Mouse (Mus musculus) liver, embryonic 11.5 days (tissue): ENCODE results near the gene Me1. TPM values are rescaled to one million over a fixed set of nuclear protein-coding genes. Genes with fewer than 3 reads are reported as not detected.

Source experiments
- ATAC-seq: fragments of 200-750 bp; cut with Nextera tagmentation; replicated peaks from 2 replicates; pipeline ENCODE4 v1.8.0; 2017; ENCODE audit warnings: moderate number of reproducible peaks, mild to moderate bottlenecking, moderate TSS enrichment, moderate library complexity; ENCODE audit not compliant: low FRiP score
- DNase-seq: peaks from one replicate; pipeline ENCODE4 v3.0.0-alpha.2; 2017; ENCODE audit warnings: low spot score
- H3K27ac ChIP-seq: fragments of 300-500 bp; sonication (generic); 2 replicates; pipeline ENCODE4 v1.5.1; 2014; ENCODE audit warnings: mild to moderate bottlenecking, low read depth, low read length, control low read depth
- H3K27me3 ChIP-seq: fragments of 300-500 bp; sonication (generic); replicated peaks from 2 replicates; pipeline ENCODE4 v1.6.1; 2014; ENCODE audit warnings: low read length, mixed read lengths; ENCODE audit not compliant: control insufficient read depth, insufficient read depth
- H3K36me3 ChIP-seq: fragments of 300-500 bp; sonication (generic); 2 replicates; pipeline ENCODE4 v1.6.1; 2014; ENCODE audit warnings: mild to moderate bottlenecking, low read length, moderate library complexity, mixed read lengths; ENCODE audit not compliant: control insufficient read depth, insufficient read depth
- H3K4me1 ChIP-seq: fragments of 300-500 bp; sonication (generic); replicated peaks from 2 replicates; pipeline ENCODE4 v1.6.1; 2014; ENCODE audit warnings: low read length, mixed read lengths; ENCODE audit not compliant: control insufficient read depth, insufficient read depth
- H3K4me2 ChIP-seq: fragments of 300-500 bp; sonication (generic); 2 replicates; pipeline ENCODE4 v1.6.1; 2014; ENCODE audit warnings: mild to moderate bottlenecking, control low read depth, moderate library complexity
- H3K4me3 ChIP-seq: fragments of 300-500 bp; sonication (generic); 2 replicates; pipeline ENCODE4 v1.5.1; 2014; ENCODE audit warnings: low read depth, low read length, control low read depth
- H3K9ac ChIP-seq: fragments of 300-500 bp; sonication (generic); 2 replicates; pipeline ENCODE4 v1.6.1; 2014; ENCODE audit warnings: low read depth, low read length, control low read depth
- H3K9me3 ChIP-seq: fragments of 300-500 bp; sonication (generic); 2 replicates; pipeline ENCODE4 v1.6.1; 2016; ENCODE audit warnings: low read length, inconsistent platforms, mixed read lengths; ENCODE audit not compliant: control insufficient read depth
- WGBS: fragments of 180-500 bp; shearing (Covaris S2); extraction: QIAGEN DNeasy Blood & Tissue Kit; methylation state at CpG from one replicate; pipeline ENCODE4 v1.1.7; 2014; 5-methylcytosine and 5-hydroxymethylcytosine counted together
- polyA plus RNA-seq: library from polyadenylated mRNA; unstranded; fragments of >200 nt; fragmentation: Nextera tagmentation; extraction: Ambion mirVana; gene quantifications from 2 replicates; pipeline ENCODE4 v1.2.1, GENCODE M21; 2014

Gene Me1
- polyA plus RNA-seq, 1 experiment from 2014 or later = 7.7 TPM

DNA sequence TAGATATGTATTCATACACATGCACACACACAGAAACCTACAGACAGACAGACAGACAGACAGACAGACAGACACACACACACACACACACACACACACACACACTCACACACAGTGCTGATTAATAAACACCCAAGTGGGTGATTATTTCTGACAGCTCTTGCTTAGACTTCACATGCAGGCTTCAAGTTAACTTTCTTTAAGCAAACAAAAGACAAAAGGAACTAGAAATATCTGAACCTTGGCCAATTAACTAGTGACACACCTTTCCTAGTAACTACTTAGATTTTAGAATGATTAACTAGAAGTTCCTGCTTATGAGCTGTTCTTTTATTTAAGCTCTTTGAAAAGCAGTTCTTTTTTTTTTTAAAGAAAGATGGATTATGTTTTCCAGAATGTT lies 38.6 kb upstream of the Me1 start:
- no peaks in the 10 kb centered on the region for H3K36me3 ChIP-seq
- no peak overlapping the region for H3K27ac ChIP-seq
- ATAC-seq (no peak), DNase-seq (no peak)
- no peak overlapping the region for H3K4me3 ChIP-seq
- H3K4me1 ChIP-seq = no peaks in the 10 kb centered on the region
- no peak overlapping the region for H3K9ac ChIP-seq
- H3K4me2 ChIP-seq = no peak overlapping the region
- no peaks in the 10 kb centered on the region for H3K27me3 ChIP-seq
- no peaks in the 10 kb centered on the region for H3K9me3 ChIP-seq

DNA sequence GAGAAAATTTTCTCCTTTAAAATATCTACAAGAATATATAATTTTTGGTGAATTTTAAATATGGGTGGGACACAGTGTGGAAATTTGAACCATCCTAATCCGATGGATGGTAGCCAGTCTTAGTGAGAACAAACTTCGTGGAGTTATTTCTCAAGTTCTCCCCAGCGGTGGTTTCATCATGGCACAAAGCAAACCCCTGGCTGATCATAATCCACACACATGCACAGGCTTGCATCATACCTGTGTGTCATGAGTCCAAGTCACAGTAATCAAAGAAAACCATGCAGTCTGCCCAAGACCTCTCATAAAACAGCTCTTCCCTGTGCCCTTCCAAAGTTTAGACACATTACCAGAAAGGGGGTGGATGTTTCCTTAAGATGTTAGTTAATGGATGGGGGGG lies 34.1 kb upstream of the Me1 start:
- no peak overlapping the region for H3K27ac ChIP-seq
- H3K9me3 ChIP-seq = no peaks in the 10 kb centered on the region
- ATAC-seq (no peak), DNase-seq (no peak)
- H3K4me3 ChIP-seq = no peak overlapping the region
- WGBS = 90% methylated on average over 3 of the region's 3 CpGs
- no peaks in the 10 kb centered on the region; the same call in 1 of the 2 replicates for H3K4me1 ChIP-seq
- H3K27me3 ChIP-seq = no peaks in the 10 kb centered on the region
- no peaks in the 10 kb centered on the region for H3K36me3 ChIP-seq
- H3K4me2 ChIP-seq = no peak overlapping the region
- H3K9ac ChIP-seq = no peak overlapping the region

GRCm38 (mm10) chr9:86729084-86729483 lies 33.3 kb upstream of the Me1 start:
- H3K4me3 ChIP-seq = no peak overlapping the region
- H3K4me1 ChIP-seq = no peaks in the 10 kb centered on the region; the same call in 1 of the 2 replicates
- no peaks in the 10 kb centered on the region for H3K36me3 ChIP-seq
- H3K27me3 ChIP-seq = no peaks in the 10 kb centered on the region
- WGBS = 49% methylated on average over 1 of the region's 1 CpGs
- no peak overlapping the region for H3K4me2 ChIP-seq
- ATAC-seq (no peak), DNase-seq (no peak)
- H3K27ac ChIP-seq = no peak overlapping the region
- H3K9ac ChIP-seq = no peak overlapping the region
- H3K9me3 ChIP-seq = no peaks in the 10 kb centered on the region

GRCm38 (mm10) chr9:86728214-86728814 lies 32.6 kb upstream of the Me1 start:
- DNase-seq (no peak), ATAC-seq (no peak; the same call in 1 of the 2 replicates)
- no peak overlapping the region for H3K4me3 ChIP-seq
- H3K9ac ChIP-seq = no peak overlapping the region
- no peaks in the 10 kb centered on the region; the same call in 1 of the 2 replicates for H3K4me1 ChIP-seq
- no peaks in the 10 kb centered on the region for H3K36me3 ChIP-seq
- H3K4me2 ChIP-seq = no peak overlapping the region
- H3K27me3 ChIP-seq = no peaks in the 10 kb centered on the region
- no peaks in the 10 kb centered on the region for H3K9me3 ChIP-seq
- WGBS = 76% methylated on average over 10 of the region's 10 CpGs
- no peak overlapping the region for H3K27ac ChIP-seq

- no peak for DNase-seq
- Histone ChIP-seq H3K4me1 (no peaks in the 10 kb centered on the region; the same call in 1 of the 2 replicates), H3K36me3 (no peaks in the 10 kb centered on the region), H3K9me3 (no peaks in the 10 kb centered on the region), H3K4me3 (no peak overlapping the region), H3K4me2 (no peak overlapping the region), H3K9ac (no peak overlapping the region), H3K27ac (no peak overlapping the region), H3K27me3 (no peaks in the 10 kb centered on the region)
- no peak for ATAC-seq
- 87% methylated on average over 5 of the region's 5 CpGs for WGBS
These were observed 30.6 kb upstream of the Me1 start for GRCm38 (mm10) chr9:86726381-86726720.

GRCm38 (mm10) chr9:86725604-86726380 lies 30.0 kb upstream of the Me1 start:
- 71% methylated on average over 7 of the region's 7 CpGs for WGBS
- Histone ChIP-seq H3K4me2 (no peak overlapping the region), H3K4me3 (no peak overlapping the region), H3K36me3 (no peaks in the 10 kb centered on the region), H3K27ac (no peak overlapping the region), H3K9me3 (no peaks in the 10 kb centered on the region), H3K9ac (no peak overlapping the region), H3K27me3 (no peaks in the 10 kb centered on the region), H3K4me1 (no peaks in the 10 kb centered on the region; the same call in 1 of the 2 replicates)
- DNase-seq (no peak), ATAC-seq (no peak)

DNA sequence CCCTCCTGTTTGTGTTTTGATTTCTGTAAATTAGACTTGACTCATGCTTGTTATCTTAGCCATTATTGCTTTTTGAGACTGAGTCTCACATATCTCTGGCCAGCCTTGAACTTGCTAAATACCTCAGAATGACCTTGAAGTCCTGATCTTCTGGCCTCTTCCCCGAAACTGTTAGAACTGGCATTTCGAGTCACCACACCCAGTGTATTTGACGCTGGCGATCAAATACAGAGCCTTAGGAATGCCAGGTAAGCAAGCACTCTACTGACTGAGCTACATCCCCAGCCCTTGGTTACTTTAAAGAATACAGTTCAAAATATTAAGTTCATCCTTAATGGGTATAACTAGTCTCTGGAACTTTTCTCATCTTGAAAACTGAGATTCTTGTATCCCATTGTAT lies 29.3 kb upstream of the Me1 start:
- Histone ChIP-seq H3K4me2 (no peak overlapping the region), H3K4me1 (no peaks in the 10 kb centered on the region; the same call in 1 of the 2 replicates), H3K27me3 (no peaks in the 10 kb centered on the region), H3K9me3 (no peaks in the 10 kb centered on the region), H3K36me3 (no peaks in the 10 kb centered on the region), H3K27ac (no peak overlapping the region), H3K4me3 (no peak overlapping the region), H3K9ac (no peak overlapping the region)
- no peak for ATAC-seq
- DNase-seq = no peak
- 92% methylated on average over 4 of the region's 4 CpGs for WGBS

- ATAC-seq (no peak), DNase-seq (no peak)
- Histone ChIP-seq H3K27me3 (no peaks in the 10 kb centered on the region), H3K36me3 (no peaks in the 10 kb centered on the region), H3K4me3 (no peak overlapping the region), H3K9ac (no peak overlapping the region), H3K9me3 (no peaks in the 10 kb centered on the region), H3K4me1 (no peaks in the 10 kb centered on the region), H3K27ac (no peak overlapping the region), H3K4me2 (no peak overlapping the region)
- WGBS = 64% methylated on average over 2 of the region's 2 CpGs
These were observed 25.0 kb upstream of the Me1 start for GRCm38 (mm10) chr9:86720794-86721193.

- H3K4me2 ChIP-seq = no peak overlapping the region
- H3K27ac ChIP-seq = no peak overlapping the region
- no peaks in the 10 kb centered on the region for H3K27me3 ChIP-seq
- no peaks in the 10 kb centered on the region for H3K36me3 ChIP-seq
- DNase-seq (no peak), ATAC-seq (no peak)
- 75% methylated on average over 5 of the region's 5 CpGs for WGBS
- no peak overlapping the region for H3K4me3 ChIP-seq
- H3K4me1 ChIP-seq = no peaks in the 10 kb centered on the region
- H3K9ac ChIP-seq = no peak overlapping the region
- H3K9me3 ChIP-seq = no peaks in the 10 kb centered on the region
These were observed 24.5 kb upstream of the Me1 start for GRCm38 (mm10) chr9:86720227-86720626.
